Mouse (Mus musculus): Measurements from ENCODE around the gene Mxi1. TPM values are rescaled to one million over a fixed set of nuclear protein-coding genes. Genes with fewer than 3 reads are reported as not detected.
A peak's percentile ranks its signal among the peaks of the same experiment; 100 is the strongest.

The Mxi1 gene
- total and polyA plus RNA-seq, 2 experiments = 11.8 to 16.1 TPM

DNA sequence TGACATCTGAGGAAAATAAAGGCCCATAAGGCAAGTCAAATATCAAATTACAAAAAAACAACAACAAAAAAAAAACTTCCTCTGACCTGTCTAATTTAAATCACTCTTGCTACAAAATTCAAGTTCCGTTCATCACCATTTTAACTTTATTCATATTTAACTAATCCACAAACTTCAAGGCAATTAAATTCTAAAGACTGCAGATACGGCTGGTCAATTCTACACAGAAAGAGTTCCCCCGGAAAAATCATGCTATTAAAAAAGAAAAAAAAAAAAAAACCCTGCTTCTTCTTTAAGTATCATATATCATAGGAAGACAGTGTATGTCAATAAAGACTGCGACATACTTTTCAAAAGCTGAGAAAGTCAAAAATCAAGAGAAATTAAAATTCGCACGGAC, 79.1 kb downstream of the Mxi1 start:
- H3K27ac ChIP-seq (replicated peaks; ENCODE audit: insufficient read depth, low read depth, low read length) = peak overlapping the region; percentile 84
- TF ChIP-seq CTCF (IDR thresholded peaks at IDR 0.05; ENCODE audit: low read depth, low read length) = no peak
- TF ChIP-seq POLR2A (IDR thresholded peaks at IDR 0.05; ENCODE audit: extremely low read depth, insufficient read depth, low read length) = no peak
- 9% methylated on average over 6 of the region's 6 CpGs for WGBS

DNA sequence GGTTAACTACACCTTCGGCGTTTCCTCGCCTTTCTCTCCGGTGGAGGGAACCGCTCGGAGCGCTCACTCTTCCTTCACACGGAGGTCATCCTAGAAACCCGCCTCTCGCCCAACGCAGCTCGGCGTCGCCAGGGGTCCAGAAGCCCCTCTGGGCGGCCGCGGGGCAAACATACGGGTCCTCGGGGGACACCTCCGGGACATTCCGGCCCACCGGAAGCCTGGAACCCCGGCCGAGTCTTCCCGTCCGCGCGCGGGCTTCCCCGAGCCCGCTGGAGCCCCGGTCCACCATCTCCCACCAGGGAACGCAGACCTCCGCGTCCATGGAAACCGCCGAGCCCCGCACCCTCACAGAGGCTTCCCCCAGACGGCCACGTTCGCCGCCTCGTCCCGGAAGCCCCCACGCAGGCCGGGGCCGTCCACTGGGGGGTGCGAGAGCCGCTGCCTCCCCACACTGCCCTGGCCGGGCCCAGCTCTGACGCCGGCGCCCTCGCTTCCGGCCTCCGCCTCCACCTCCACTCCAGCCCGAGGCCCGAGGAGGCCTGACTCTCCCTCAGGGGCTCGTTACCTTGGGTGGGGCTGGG, 79.6 kb downstream of the Mxi1 start:
- peak overlapping the region; percentile 98 for H3K9ac ChIP-seq (ENCODE audit: low read depth, low read length)
- peaks cover 11% of the 10 kb centered on the region for H3K4me1 ChIP-seq (ENCODE audit: control insufficient read depth, insufficient read depth, low read length)

More for the DNA sequence above, 79.1 kb downstream of the Mxi1 start:
- Histone ChIP-seq H3K4me1 (ENCODE audit: control insufficient read depth, insufficient read depth, low read length) (peaks cover 11% of the 10 kb centered on the region), H3K4me3 (ENCODE audit: insufficient read depth, low read depth, low read length) (peak overlapping the region; percentile 82), H3K79me2 (ENCODE audit: control insufficient read depth, insufficient read depth, low read length) (peaks cover 10% of the 10 kb centered on the region; the same call in 1 of the 2 replicates), H3K27me3 (ENCODE audit: control insufficient read depth, insufficient read depth, low read length) (no peaks in the 10 kb centered on the region), H3K9ac (ENCODE audit: low read depth, low read length) (peak overlapping the region; percentile 98), H3K36me3 (ENCODE audit: control insufficient read depth, insufficient read depth, low read length) (peaks cover 31% of the 10 kb centered on the region)
- no peak for DNase-seq (ENCODE audit: extremely low read depth, low read depth, low spot score)

DNA sequence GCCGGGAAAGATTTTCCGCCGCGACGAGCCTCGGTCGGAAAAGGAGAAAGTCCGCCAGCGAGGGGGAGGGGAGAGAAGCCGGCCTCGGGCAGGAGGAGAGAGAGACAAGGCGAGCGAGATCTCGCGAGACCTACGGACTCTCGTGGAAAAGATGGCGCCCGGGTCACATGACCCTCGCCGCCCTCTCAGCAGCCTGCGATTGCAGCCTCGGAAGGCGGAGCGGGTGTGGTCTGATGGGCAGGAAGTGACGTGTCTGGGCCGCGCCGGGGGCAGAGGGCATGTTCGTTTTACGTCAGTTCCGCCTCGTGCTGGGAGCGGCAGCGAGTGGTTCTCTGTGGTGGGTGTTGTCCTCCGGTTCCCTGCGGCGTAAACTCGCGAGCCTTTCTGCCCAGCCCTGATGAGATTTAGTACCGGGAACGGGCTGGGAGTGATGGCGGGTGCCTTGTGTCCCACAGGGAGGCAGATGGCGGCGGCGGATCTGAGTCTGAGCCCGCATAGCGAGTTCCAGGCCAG, 80.2 kb downstream of the Mxi1 start, which contains the start of gene Smndc1:
Gene Smndc1, minus strand, starts transcription at position 84 of the 513 bp plus-strand sequence.
- Histone ChIP-seq H3K36me3 (ENCODE audit: control insufficient read depth, insufficient read depth, low read length) (peaks cover 29% of the 10 kb centered on the region), H3K79me2 (ENCODE audit: control insufficient read depth, insufficient read depth, low read length) (peaks cover 10% of the 10 kb centered on the region; the same call in 1 of the 2 replicates), H3K4me1 (ENCODE audit: control insufficient read depth, insufficient read depth, low read length) (peaks cover 11% of the 10 kb centered on the region), H3K4me3 (ENCODE audit: insufficient read depth, low read depth, low read length) (peak within 1 kb of the TSS; percentile 82), H3K27ac (replicated peaks; ENCODE audit: insufficient read depth, low read depth, low read length) (peak within 1 kb of the TSS; percentile 84), H3K9ac (ENCODE audit: low read depth, low read length) (peak within 1 kb of the TSS; percentile 98), H3K27me3 (ENCODE audit: control insufficient read depth, insufficient read depth, low read length) (no peaks in the 10 kb centered on the region)
- WGBS = under 1% methylated on average over 48 of the region's 48 CpGs
- peak; percentile 85; the same call in 1 of the 2 replicates for TF ChIP-seq POLR2A (IDR thresholded peaks at IDR 0.05; ENCODE audit: extremely low read depth, insufficient read depth, low read length)
- no peak for TF ChIP-seq CTCF (IDR thresholded peaks at IDR 0.05; ENCODE audit: low read depth, low read length)
- DNase-seq (ENCODE audit: extremely low read depth, low read depth, low spot score) = peak; percentile 95

More for the DNA sequence above, 79.6 kb downstream of the Mxi1 start:
- no peak for TF ChIP-seq CTCF (IDR thresholded peaks at IDR 0.05; ENCODE audit: low read depth, low read length)
- no peak for TF ChIP-seq POLR2A (IDR thresholded peaks at IDR 0.05; ENCODE audit: extremely low read depth, insufficient read depth, low read length)
- peak overlapping the region; percentile 84 for H3K27ac ChIP-seq (replicated peaks; ENCODE audit: insufficient read depth, low read depth, low read length)
- H3K36me3 ChIP-seq (ENCODE audit: control insufficient read depth, insufficient read depth, low read length) = peaks cover 31% of the 10 kb centered on the region
- under 1% methylated on average over 59 of the region's 59 CpGs for WGBS
- H3K27me3 ChIP-seq (ENCODE audit: control insufficient read depth, insufficient read depth, low read length) = no peaks in the 10 kb centered on the region
- peak overlapping the region; percentile 82 for H3K4me3 ChIP-seq (ENCODE audit: insufficient read depth, low read depth, low read length)
- DNase-seq (ENCODE audit: extremely low read depth, low read depth, low spot score) = no peak
- H3K79me2 ChIP-seq (ENCODE audit: control insufficient read depth, insufficient read depth, low read length) = peaks cover 10% of the 10 kb centered on the region; the same call in 1 of the 2 replicates

DNA sequence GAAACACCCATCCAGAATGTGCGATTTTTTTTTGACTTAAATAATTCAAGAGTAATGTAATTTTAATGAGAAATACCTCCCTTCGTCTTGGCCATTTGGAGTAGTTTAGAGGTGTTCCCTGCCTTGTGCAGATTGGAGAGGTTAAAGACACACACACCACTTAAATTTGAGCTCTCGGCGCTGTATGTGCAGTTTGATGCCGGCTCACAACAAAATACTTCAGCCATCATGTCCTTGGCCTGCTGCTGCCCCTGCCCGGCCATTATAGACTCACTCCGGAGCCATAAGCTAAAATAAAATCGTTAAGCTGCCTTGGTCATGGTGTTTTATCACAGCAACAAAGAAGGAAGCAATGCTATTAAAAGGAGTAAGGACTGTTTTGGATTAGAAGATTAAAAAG, 81.1 kb downstream of the Mxi1 start:
- Histone ChIP-seq H3K27ac (replicated peaks; ENCODE audit: insufficient read depth, low read depth, low read length) (no peak overlapping the region), H3K9ac (ENCODE audit: low read depth, low read length) (no peak overlapping the region), H3K4me3 (ENCODE audit: insufficient read depth, low read depth, low read length) (peak overlapping the region; percentile 63), H3K27me3 (ENCODE audit: control insufficient read depth, insufficient read depth, low read length) (no peaks in the 10 kb centered on the region), H3K79me2 (ENCODE audit: control insufficient read depth, insufficient read depth, low read length) (peaks cover 10% of the 10 kb centered on the region; the same call in 1 of the 2 replicates), H3K4me1 (ENCODE audit: control insufficient read depth, insufficient read depth, low read length) (peaks cover 10% of the 10 kb centered on the region), H3K36me3 (ENCODE audit: control insufficient read depth, insufficient read depth, low read length) (peaks cover 21% of the 10 kb centered on the region)
- WGBS = 21% methylated on average over 8 of the region's 8 CpGs
- TF ChIP-seq POLR2A (IDR thresholded peaks at IDR 0.05; ENCODE audit: extremely low read depth, insufficient read depth, low read length) = no peak
- TF ChIP-seq CTCF (IDR thresholded peaks at IDR 0.05; ENCODE audit: low read depth, low read length) = no peak
- DNase-seq (ENCODE audit: extremely low read depth, low read depth, low spot score) = no peak

DNA sequence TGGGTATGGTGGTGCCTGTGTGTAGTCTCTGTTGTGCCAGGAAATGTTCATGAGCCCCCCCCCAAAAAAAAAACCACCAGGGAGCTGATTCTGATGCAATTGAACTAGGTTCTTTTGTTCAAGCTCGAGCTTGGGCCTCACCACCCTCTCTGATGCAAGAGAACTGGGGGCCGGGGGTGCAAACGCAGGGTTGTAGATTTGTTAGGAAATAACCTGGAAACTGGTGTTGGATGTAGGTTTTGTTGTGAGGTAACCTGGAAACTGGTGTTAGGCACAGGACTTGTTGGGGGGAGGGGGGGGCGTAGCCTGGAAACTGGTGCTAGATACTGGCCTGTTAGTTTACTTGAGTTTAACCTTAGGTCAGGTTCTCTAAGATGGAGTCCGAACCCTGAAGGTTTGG, 81.5 kb downstream of the Mxi1 start:
- no peak for DNase-seq (ENCODE audit: extremely low read depth, low read depth, low spot score)
- Histone ChIP-seq H3K79me2 (ENCODE audit: control insufficient read depth, insufficient read depth, low read length) (peaks cover 10% of the 10 kb centered on the region; the same call in 1 of the 2 replicates), H3K27ac (replicated peaks; ENCODE audit: insufficient read depth, low read depth, low read length) (no peak overlapping the region), H3K4me1 (ENCODE audit: control insufficient read depth, insufficient read depth, low read length) (peaks cover 10% of the 10 kb centered on the region), H3K9ac (ENCODE audit: low read depth, low read length) (no peak overlapping the region), H3K36me3 (ENCODE audit: control insufficient read depth, insufficient read depth, low read length) (peaks cover 20% of the 10 kb centered on the region), H3K27me3 (ENCODE audit: control insufficient read depth, insufficient read depth, low read length) (no peaks in the 10 kb centered on the region), H3K4me3 (ENCODE audit: insufficient read depth, low read depth, low read length) (no peak overlapping the region; the same call in 1 of the 2 replicates)
- TF ChIP-seq CTCF (IDR thresholded peaks at IDR 0.05; ENCODE audit: low read depth, low read length) (no peak), POLR2A (IDR thresholded peaks at IDR 0.05; ENCODE audit: extremely low read depth, insufficient read depth, low read length) (no peak)
- 54% methylated on average over 5 of the region's 5 CpGs for WGBS
